In the genomic region with DNA sequence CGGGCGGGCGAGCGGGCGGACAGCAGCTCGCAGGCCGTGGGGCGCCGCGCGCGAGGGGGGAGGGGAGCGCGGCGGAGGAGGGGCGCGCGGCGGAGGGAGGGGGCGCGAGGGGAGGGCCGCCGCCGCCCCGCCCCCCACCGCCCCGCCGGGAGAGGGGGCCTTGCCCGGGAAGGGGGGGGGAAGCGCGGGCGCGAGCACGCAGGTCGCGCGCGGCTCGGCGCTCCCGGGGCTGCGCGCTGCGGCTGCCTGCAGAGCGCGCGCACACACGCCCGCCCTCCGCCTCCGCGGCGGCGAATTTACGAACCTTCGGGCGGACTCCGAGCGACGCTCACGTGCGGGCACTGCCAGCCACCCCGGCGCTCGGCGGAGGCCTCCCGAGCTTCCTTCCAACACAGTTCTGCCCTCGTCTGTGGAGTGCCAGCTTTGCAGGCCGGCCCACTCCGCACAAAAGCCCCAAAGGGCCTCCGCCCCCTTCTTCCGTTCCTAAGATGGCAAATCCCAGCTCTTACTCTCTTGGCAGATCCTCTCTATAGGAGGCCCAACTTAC, we compare ENCODE assay signal across 8 mouse cellular contexts. TPM values are rescaled to one million over a fixed set of nuclear protein-coding genes. Genes with fewer than 3 reads are reported as not detected.
A peak's percentile ranks its signal among the peaks of the same experiment; 100 is the strongest.
DNase-seq lines count a peak whose midpoint lies in the region; ATAC-seq and TF ChIP-seq lines count a peak whose summit lies in the region.

No protein-coding gene starts in this region.

- H3K9ac ChIP-seq in embryonic facial prominence, embryonic 14.5 days (ENCODE audit: low read depth, low read length) = peak overlapping the region; percentile 97
- peak overlapping the region; percentile 94 for H3K9ac ChIP-seq in limb, embryonic 13.5 days
- peak overlapping the region; percentile 90 for H3K9ac ChIP-seq in midbrain, embryonic 15.5 days

- H3K36me3 ChIP-seq in embryonic facial prominence, embryonic 14.5 days (ENCODE audit: control insufficient read depth, insufficient read depth, low read length) = peaks cover 46% of the 10 kb centered on the region
- H3K36me3 ChIP-seq in limb, embryonic 13.5 days = peaks cover 53% of the 10 kb centered on the region
- peaks cover 18% of the 10 kb centered on the region for H3K36me3 ChIP-seq in midbrain, embryonic 15.5 days (replicated peaks)
- H3K36me3 ChIP-seq in spleen, adult 2 months (ENCODE audit: control insufficient read depth, insufficient read depth, low read length) = peaks cover 14% of the 10 kb centered on the region

- peak overlapping the region; percentile 100 for H3K27ac ChIP-seq in embryonic facial prominence, embryonic 14.5 days (replicated peaks; ENCODE audit: low read depth, low read length)
- peak overlapping the region; percentile 100 for H3K27ac ChIP-seq in limb, embryonic 13.5 days
- H3K27ac ChIP-seq in midbrain, embryonic 15.5 days = peak overlapping the region; percentile 100
- peak overlapping the region; percentile 98 for H3K27ac ChIP-seq in spleen, adult 2 months (ENCODE audit: insufficient read depth, low read length)

- H3K4me3 ChIP-seq in embryonic facial prominence, embryonic 14.5 days (ENCODE audit: low read depth, low read length) = peak overlapping the region; percentile 74
- peak overlapping the region; percentile 82 for H3K4me3 ChIP-seq in limb, embryonic 13.5 days
- H3K4me3 ChIP-seq in midbrain, embryonic 15.5 days = peak overlapping the region; percentile 93
- peak overlapping the region; percentile 61 for H3K4me3 ChIP-seq in spleen, adult 2 months (ENCODE audit: extremely low read depth, insufficient read depth, insufficient read length)

- no peak for TF ChIP-seq POLR2A in spleen, adult 2 months (IDR thresholded peaks at IDR 0.05; ENCODE audit: low read depth, low read length)

- no peak for TF ChIP-seq CTCF in spleen, adult 2 months (IDR thresholded peaks at IDR 0.05; ENCODE audit: extremely low read depth, insufficient read depth, insufficient read length, insufficient replicate concordance)

- 0% methylated on average over 7 of the region's 72 CpGs for WGBS in embryonic facial prominence, embryonic 14.5 days
- under 1% methylated on average over 18 of the region's 72 CpGs for WGBS in limb, embryonic 13.5 days
- WGBS in midbrain, embryonic 15.5 days = under 1% methylated on average over 43 of the region's 72 CpGs
- 0% methylated on average over 35 of the region's 72 CpGs for WGBS in spleen, adult 2 months

- peak; percentile 53 for ATAC-seq in embryonic facial prominence, embryonic 14.5 days (ENCODE audit: low read depth)
- ATAC-seq in limb, embryonic 13.5 days (ENCODE audit: low FRiP score, low read depth) = peak; percentile 26
- peak; percentile 55 for ATAC-seq in midbrain, embryonic 15.5 days (replicated peaks)

- H3K27me3 ChIP-seq in embryonic facial prominence, embryonic 14.5 days (replicated peaks; ENCODE audit: control insufficient read depth, insufficient read depth, low read length) = no peaks in the 10 kb centered on the region
- no peaks in the 10 kb centered on the region for H3K27me3 ChIP-seq in limb, embryonic 13.5 days
- no peaks in the 10 kb centered on the region for H3K27me3 ChIP-seq in midbrain, embryonic 15.5 days (replicated peaks)
- no peaks in the 10 kb centered on the region for H3K27me3 ChIP-seq in spleen, adult 2 months (ENCODE audit: control insufficient read depth, insufficient read depth, low read length)

- H3K4me1 ChIP-seq in embryonic facial prominence, embryonic 14.5 days (ENCODE audit: control insufficient read depth, insufficient read depth, low read length) = peaks cover 30% of the 10 kb centered on the region
- H3K4me1 ChIP-seq in limb, embryonic 13.5 days = peaks cover 40% of the 10 kb centered on the region
- H3K4me1 ChIP-seq in midbrain, embryonic 15.5 days = peaks cover 46% of the 10 kb centered on the region
- H3K4me1 ChIP-seq in spleen, adult 2 months (ENCODE audit: control insufficient read depth, insufficient read depth, insufficient read length) = peaks cover 25% of the 10 kb centered on the region; the same call in 1 of the 2 replicates

- no peaks in the 10 kb centered on the region for H3K9me3 ChIP-seq in embryonic facial prominence, embryonic 14.5 days (ENCODE audit: control insufficient read depth, low read length)
- H3K9me3 ChIP-seq in limb, embryonic 13.5 days = no peaks in the 10 kb centered on the region
- H3K9me3 ChIP-seq in midbrain, embryonic 15.5 days = no peaks in the 10 kb centered on the region

- H3K4me2 ChIP-seq in embryonic facial prominence, embryonic 14.5 days (ENCODE audit: low read depth, low read length) = peak overlapping the region; percentile 77
- peak overlapping the region; percentile 82 for H3K4me2 ChIP-seq in limb, embryonic 13.5 days (replicated peaks)
- H3K4me2 ChIP-seq in midbrain, embryonic 15.5 days = peak overlapping the region; percentile 77

- peak; percentile 85 for DNase-seq in 3T3-L1 (ENCODE audit: low read depth, low spot score)
- DNase-seq in adrenal gland, postnatal 25 days = peak; percentile 77
- peak; percentile 89 for DNase-seq in embryonic facial prominence, embryonic 14.5 days (ENCODE audit: low spot score)
- DNase-seq in heart, adult 18-20 months = peak; percentile 73 to 75
- DNase-seq in kidney, adult 8-10 months = peak; percentile 67 to 73
- peak in 1 of 2 experiments; percentile 57 for DNase-seq in spleen, adult 2 months (ENCODE audit: low read depth in 1 of 2, low spot score in 2 of 2)

RNA-seq across cellular contexts. Expression of a gene that starts 0.6 kb away (rescaled TPM):
- total RNA-seq in adrenal gland, postnatal 25 days (2021) = 76.1 and 76.8 TPM in 2 replicates
- polyA plus RNA-seq in embryonic facial prominence, embryonic 14.5 days (2014; fragmentation: Nextera tagmentation; extraction: Ambion mirVana) = 63.6 and 66.8 TPM in 2 replicates
- 10 to 100 TPM; 17.0 to 22.6 TPM for total RNA-seq in heart, adult 18-20 months (2021)
- polyA plus RNA-seq in limb, embryonic 13.5 days (2015; fragmentation: Nextera tagmentation; extraction: Ambion mirVana) = 75.2 and 82.1 TPM in 2 replicates
- 38.0 and 39.4 TPM in 2 replicates for polyA plus RNA-seq in midbrain, embryonic 15.5 days (2015; fragmentation: Nextera tagmentation; extraction: Ambion mirVana)
- polyA plus RNA-seq in spleen, adult 2 months (2012; rRNA removed) = 33.2 and 40.9 TPM in 2 replicates

RNA-seq across cellular contexts. Expression of a gene that starts 0.9 kb away (rescaled TPM):
- total RNA-seq in adrenal gland, postnatal 25 days (2021) = 61.4 and 80.4 TPM in 2 replicates
- polyA plus RNA-seq in embryonic facial prominence, embryonic 14.5 days (2014; fragmentation: Nextera tagmentation; extraction: Ambion mirVana) = 48.6 and 49.8 TPM in 2 replicates
- 10 to 100 TPM; 30.6 to 31.5 TPM for total RNA-seq in heart, adult 18-20 months (2021)
- 74.2 and 82.6 TPM in 2 replicates for polyA plus RNA-seq in limb, embryonic 13.5 days (2015; fragmentation: Nextera tagmentation; extraction: Ambion mirVana)
- polyA plus RNA-seq in midbrain, embryonic 15.5 days (2015; fragmentation: Nextera tagmentation; extraction: Ambion mirVana) = 59.0 and 64.2 TPM in 2 replicates
- polyA plus RNA-seq in spleen, adult 2 months (2012; rRNA removed) = 26.8 and 30.2 TPM in 2 replicates

RNA-seq across cellular contexts. Expression of a gene that starts 27.8 kb away (rescaled TPM):
- total RNA-seq in adrenal gland, postnatal 25 days (2021) = 1.5 and 2.0 TPM in 2 replicates
- polyA plus RNA-seq in embryonic facial prominence, embryonic 14.5 days (2014; fragmentation: Nextera tagmentation; extraction: Ambion mirVana) = 2.1 and 4.1 TPM in 2 replicates
- 1 to 10 TPM; 2.9 to 9.9 TPM for total RNA-seq in heart, adult 18-20 months (2021)
- polyA plus RNA-seq in limb, embryonic 13.5 days (2015; fragmentation: Nextera tagmentation; extraction: Ambion mirVana) = 3.2 and 3.5 TPM in 2 replicates
- polyA plus RNA-seq in midbrain, embryonic 15.5 days (2015; fragmentation: Nextera tagmentation; extraction: Ambion mirVana) = 0.98 and 1.1 TPM in 2 replicates
- 127 and 143 TPM in 2 replicates for polyA plus RNA-seq in spleen, adult 2 months (2012; rRNA removed)

RNA-seq across cellular contexts. Expression of a gene that starts 53.4 kb away (rescaled TPM):
- 21.5 and 25.7 TPM in 2 replicates for total RNA-seq in adrenal gland, postnatal 25 days (2021)
- polyA plus RNA-seq in embryonic facial prominence, embryonic 14.5 days (2014; fragmentation: Nextera tagmentation; extraction: Ambion mirVana) = 73.8 and 75.3 TPM in 2 replicates
- total RNA-seq in heart, adult 18-20 months (2021) = 10 to 100 TPM; 13.5 to 16.7 TPM
- polyA plus RNA-seq in limb, embryonic 13.5 days (2015; fragmentation: Nextera tagmentation; extraction: Ambion mirVana) = 131 and 145 TPM in 2 replicates
- polyA plus RNA-seq in midbrain, embryonic 15.5 days (2015; fragmentation: Nextera tagmentation; extraction: Ambion mirVana) = 4.1 and 6.4 TPM in 2 replicates
- 21.1 and 27.5 TPM in 2 replicates for polyA plus RNA-seq in spleen, adult 2 months (2012; rRNA removed)

RNA-seq across cellular contexts. Expression of a gene that starts 53.6 kb away (rescaled TPM):
- total RNA-seq in adrenal gland, postnatal 25 days (2021) = 0.55 and 1.2 TPM in 2 replicates
- 0.17 and 0.63 TPM in 2 replicates for polyA plus RNA-seq in embryonic facial prominence, embryonic 14.5 days (2014; fragmentation: Nextera tagmentation; extraction: Ambion mirVana)
- total RNA-seq in heart, adult 18-20 months (2021) = not detected
- 0.20 and 0.27 TPM in 2 replicates for polyA plus RNA-seq in limb, embryonic 13.5 days (2015; fragmentation: Nextera tagmentation; extraction: Ambion mirVana)
- 0.15 TPM in 1 of 2 replicates, not detected in the other for polyA plus RNA-seq in midbrain, embryonic 15.5 days (2015; fragmentation: Nextera tagmentation; extraction: Ambion mirVana)
- polyA plus RNA-seq in spleen, adult 2 months (2012; rRNA removed) = 3.2 and 5.4 TPM in 2 replicates

Comparison
In these comparisons a context has a peak if more than half of its experiments do, and no peak if none do; other contexts are left out.
1. RNA of a gene that starts 27.8 kb away (polyA plus RNA-seq): 127 to 143 TPM in spleen, adult 2 months; 3.2 to 3.5 TPM in limb, embryonic 13.5 days, 2.1 to 4.1 TPM in embryonic facial prominence, embryonic 14.5 days and 0.98 to 1.1 TPM in midbrain, embryonic 15.5 days; every median in the first group is over 10 times any median in the second.
2. Peak in every context shown above with its lines, with median percentiles within 50 percentile points of each other: ATAC-seq, H3K27ac ChIP-seq, H3K4me2 ChIP-seq, H3K4me3 ChIP-seq and H3K9ac ChIP-seq.